Mouse (Mus musculus) kidney, adult 2 months (tissue): ENCODE results near the gene Sox4. TPM values are rescaled to one million over a fixed set of nuclear protein-coding genes. Genes with fewer than 3 reads are reported as not detected.
A peak's percentile ranks its signal among the peaks of the same experiment; 100 is the strongest.

Source experiments
- DNase-seq: peaks from one replicate; pipeline ENCODE4 v3.0.0; 2021
- H3K27ac ChIP-seq: fragments of 200-500 bp; 2 replicates; pipeline ENCODE4 v1.5.1; 2012; ENCODE audit warnings: low read depth, low read length, control low read depth, inconsistent platforms; ENCODE audit not compliant: insufficient read depth
- H3K27me3 ChIP-seq: fragments of 200-500 bp; replicated peaks from 2 replicates; pipeline ENCODE4 v1.6.1; 2012; ENCODE audit warnings: mild to moderate bottlenecking, moderate library complexity, low read length, inconsistent platforms; ENCODE audit not compliant: control insufficient read depth, insufficient read depth
- H3K36me3 ChIP-seq: fragments of 200-500 bp; 2 replicates; pipeline ENCODE4 v1.6.1; 2012; ENCODE audit warnings: mild to moderate bottlenecking, moderate library complexity, low read length, inconsistent platforms; ENCODE audit not compliant: control insufficient read depth, insufficient read depth
- H3K4me1 ChIP-seq: fragments of 200-500 bp; 2 replicates; pipeline ENCODE4 v1.6.1; 2011; ENCODE audit warnings: low read length; ENCODE audit not compliant: control insufficient read depth, insufficient read depth
- H3K4me3 ChIP-seq: fragments of 200-500 bp; 2 replicates; pipeline ENCODE4 v1.5.1; 2011; ENCODE audit warnings: mild to moderate bottlenecking, low read depth, low read length, control low read depth; ENCODE audit not compliant: insufficient read depth
- CTCF ChIP-seq: fragments of 200-500 bp; conservative IDR thresholded peaks from 2 replicates; pipeline ENCODE4 v1.5.1; 2011; ENCODE audit warnings: low read depth, mild to moderate bottlenecking, control low read depth, low read length, moderate library complexity, mixed read lengths; ENCODE audit not compliant: insufficient read depth, insufficient read length
- POLR2A ChIP-seq: fragments of 200-500 bp; IDR thresholded peaks from one replicate; pipeline ENCODE4 v1.6.1; 2011; ENCODE audit warnings: low read depth, low read length, control low read depth
- WGBS: fragments of 180-500 bp; shearing (Covaris S2); methylation state at CpG from one replicate; pipeline ENCODE4 v1.1.7; 2018; 5-methylcytosine and 5-hydroxymethylcytosine counted together
- polyA plus RNA-seq: library from polyadenylated mRNA; depleted of rRNA; stranded (reverse); fragments of >200 nt; gene quantifications from 2 replicates; pipeline ENCODE4 v1.2.3, GENCODE M21; 2012

Gene Sox4
- polyA plus RNA-seq, 1 experiment = 7.8 TPM

DNA sequence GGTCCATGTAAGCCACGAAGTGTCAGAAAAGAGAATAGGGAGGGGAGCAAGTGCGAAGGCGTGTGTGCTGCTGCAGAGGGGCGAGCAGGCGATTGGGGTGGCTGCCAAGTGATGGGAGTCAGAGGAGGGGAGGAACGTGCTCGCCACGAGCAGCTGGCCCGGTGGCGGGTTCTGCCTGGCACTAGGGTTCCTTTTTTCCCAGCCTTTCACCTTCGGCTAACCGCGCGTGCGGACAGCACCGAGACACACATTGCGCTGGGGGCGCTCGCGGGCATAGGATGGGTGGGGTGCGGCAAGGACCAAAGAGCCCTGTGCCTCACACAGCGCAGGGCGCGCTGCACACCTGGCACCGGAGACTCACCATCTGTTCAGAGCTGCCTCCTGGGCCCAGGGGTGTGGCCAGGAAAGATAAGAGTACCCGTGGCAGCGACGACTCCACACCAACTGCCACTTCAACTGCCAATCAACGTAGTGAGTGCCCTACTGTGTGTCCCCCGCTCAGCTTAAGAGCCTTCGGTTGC lies 6.0 kb upstream of the Sox4 start:
- DNase-seq = peak; percentile 88
- Histone ChIP-seq H3K27ac (no peak overlapping the region), H3K36me3 (no peaks in the 10 kb centered on the region), H3K4me1 (no peaks in the 10 kb centered on the region; the same call in 1 of the 2 replicates), H3K27me3 (no peaks in the 10 kb centered on the region), H3K4me3 (peak overlapping the region; percentile 84)
- TF ChIP-seq POLR2A = no peak
- TF ChIP-seq CTCF = peak; percentile 58
- WGBS = 2% methylated on average over 31 of the region's 31 CpGs

GRCm38 (mm10) chr13:28959068-28959440 lies 5.5 kb upstream of the Sox4 start:
- no peaks in the 10 kb centered on the region; the same call in 1 of the 2 replicates for H3K4me1 ChIP-seq
- no peaks in the 10 kb centered on the region for H3K27me3 ChIP-seq
- under 1% methylated on average over 17 of the region's 17 CpGs for WGBS
- TF ChIP-seq POLR2A = no peak
- no peak for TF ChIP-seq CTCF
- peak overlapping the region; percentile 89 for H3K27ac ChIP-seq
- H3K36me3 ChIP-seq = no peaks in the 10 kb centered on the region
- peak overlapping the region; percentile 84 for H3K4me3 ChIP-seq
- DNase-seq = no peak

DNA sequence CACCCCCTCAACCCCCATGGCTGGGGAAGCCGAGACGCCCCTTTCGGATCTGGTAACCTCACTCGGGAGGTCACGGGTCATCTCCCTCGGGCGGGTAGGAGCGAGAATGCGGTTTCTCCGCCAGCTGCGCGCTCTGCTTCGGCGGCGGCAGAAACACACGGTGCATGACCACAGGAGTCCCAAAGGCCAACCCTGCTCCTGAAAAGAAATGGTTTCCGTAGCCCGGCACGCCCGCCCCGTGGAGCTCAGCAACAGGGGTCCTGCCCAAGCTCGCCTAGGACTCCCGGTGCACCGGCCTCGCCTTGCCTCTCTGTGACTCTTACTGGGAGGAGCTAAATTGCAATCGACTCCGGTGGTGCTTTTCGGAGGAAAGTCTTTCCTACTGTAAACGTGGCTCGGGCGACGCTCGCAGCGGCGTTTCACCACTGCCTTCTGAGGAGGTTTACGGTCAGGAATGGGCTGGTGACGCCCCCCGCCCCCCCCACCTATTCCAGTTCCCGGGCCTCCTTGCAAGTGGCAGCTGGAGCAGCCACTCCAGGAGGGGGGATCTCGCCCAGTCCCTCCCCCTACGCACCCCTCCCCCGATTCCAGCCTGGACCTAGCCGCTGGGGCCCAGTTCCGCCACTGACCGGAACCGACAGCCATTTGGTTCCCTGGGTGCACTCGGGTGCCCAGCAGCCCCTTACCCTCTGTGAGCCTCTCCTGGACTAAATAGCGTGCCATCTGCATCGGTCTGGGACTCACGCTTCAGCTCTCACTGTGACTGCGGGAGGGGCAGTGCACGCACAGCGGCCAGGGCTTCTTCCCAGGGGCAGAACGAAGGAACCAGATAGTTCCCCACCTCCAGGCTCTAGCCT lies 4.9 kb upstream of the Sox4 start:
- Histone ChIP-seq H3K36me3 (no peaks in the 10 kb centered on the region), H3K4me1 (no peaks in the 10 kb centered on the region; the same call in 1 of the 2 replicates), H3K4me3 (peak overlapping the region; percentile 84), H3K27me3 (no peaks in the 10 kb centered on the region), H3K27ac (peak overlapping the region; percentile 89)
- DNase-seq = peak; percentile 79
- WGBS = under 1% methylated on average over 54 of the region's 54 CpGs
- peak; percentile 8 for TF ChIP-seq POLR2A
- TF ChIP-seq CTCF = no peak

DNA sequence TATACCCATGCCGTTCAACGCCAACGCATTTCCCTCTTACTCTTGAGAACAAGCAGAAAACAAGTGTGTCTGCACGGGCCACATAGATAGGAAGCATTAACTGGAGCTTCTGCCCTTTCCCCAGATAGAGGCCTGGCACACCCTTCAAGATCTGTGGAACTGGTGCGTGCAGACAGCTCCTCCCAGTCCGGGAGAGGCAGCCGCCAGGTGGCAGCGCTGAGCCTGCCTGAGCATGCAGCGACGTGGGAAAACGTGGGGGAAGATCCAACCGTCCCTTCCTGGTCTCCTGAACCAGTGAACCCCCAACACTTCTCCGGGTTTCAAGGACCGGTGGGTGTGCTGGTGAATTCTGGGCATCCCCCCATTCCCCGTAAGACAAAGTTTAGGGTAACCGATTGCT lies 4.3 kb upstream of the Sox4 start:
- Histone ChIP-seq H3K4me3 (peak overlapping the region; percentile 84), H3K36me3 (no peaks in the 10 kb centered on the region), H3K4me1 (no peaks in the 10 kb centered on the region; the same call in 1 of the 2 replicates), H3K27me3 (no peaks in the 10 kb centered on the region), H3K27ac (no peak overlapping the region)
- DNase-seq = peak; percentile 96
- TF ChIP-seq CTCF = peak; percentile 98
- no peak for TF ChIP-seq POLR2A
- 4% methylated on average over 16 of the region's 16 CpGs for WGBS

DNA sequence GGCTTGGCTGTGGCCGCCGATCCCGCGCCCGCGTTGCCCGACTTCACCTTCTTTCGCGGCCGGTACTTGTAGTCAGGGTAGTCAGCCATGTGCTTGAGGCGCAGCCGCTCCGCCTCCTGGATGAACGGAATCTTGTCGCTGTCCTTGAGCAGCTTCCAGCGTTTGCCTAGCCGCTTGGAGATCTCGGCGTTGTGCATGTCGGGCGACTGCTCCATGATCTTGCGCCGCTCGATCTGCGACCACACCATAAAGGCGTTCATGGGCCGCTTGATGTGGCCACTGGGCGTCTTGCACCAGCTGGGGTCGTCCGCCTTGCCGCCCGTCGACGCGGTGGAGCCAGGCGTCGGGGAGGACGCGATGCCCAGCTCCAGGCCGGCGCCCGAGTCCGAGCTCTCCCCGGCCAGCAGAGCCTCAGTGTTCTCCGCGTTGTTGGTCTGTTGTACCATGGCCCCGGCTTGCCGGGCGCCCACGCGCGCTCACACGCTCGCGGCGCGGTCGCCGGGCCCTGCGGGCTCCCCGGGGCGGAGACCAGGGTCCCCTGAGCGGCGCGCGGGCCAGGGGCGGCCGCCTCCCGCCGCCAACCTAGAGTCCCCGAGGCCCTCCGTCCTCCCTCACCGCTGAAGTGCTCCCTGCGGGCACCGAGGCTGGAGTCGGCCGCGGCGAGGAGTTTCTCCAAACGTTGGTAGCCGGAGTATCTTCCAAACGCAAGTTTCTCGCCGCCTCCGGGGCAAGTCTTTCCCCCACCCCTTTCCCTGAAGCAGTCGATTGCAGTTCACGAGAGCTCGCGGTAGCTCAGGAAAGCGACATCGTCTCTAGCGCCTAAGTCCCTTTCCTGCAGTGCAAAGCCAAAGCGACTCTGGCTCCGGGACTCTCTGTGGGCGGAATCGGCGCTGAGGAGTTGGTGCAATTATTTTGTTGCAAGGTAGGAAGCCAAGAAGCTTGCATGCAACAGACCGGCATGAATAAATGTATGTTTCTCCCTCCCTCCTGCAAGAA lies 639 bp downstream of the Sox4 start:
- TF ChIP-seq CTCF = no peak
- TF ChIP-seq POLR2A = no peak
- Histone ChIP-seq H3K36me3 (no peaks in the 10 kb centered on the region), H3K4me1 (no peaks in the 10 kb centered on the region; the same call in 1 of the 2 replicates), H3K4me3 (peak overlapping the region; percentile 89), H3K27ac (peak overlapping the region; percentile 89), H3K27me3 (no peaks in the 10 kb centered on the region)
- peak; percentile 72 for DNase-seq
- WGBS = under 1% methylated on average over 98 of the region's 98 CpGs

- Histone ChIP-seq H3K27me3 (no peaks in the 10 kb centered on the region), H3K36me3 (no peaks in the 10 kb centered on the region), H3K4me1 (no peaks in the 10 kb centered on the region), H3K4me3 (peak overlapping the region; percentile 89), H3K27ac (peak overlapping the region; percentile 89)
- DNase-seq = peak; percentile 38
- 1% methylated on average over 91 of the region's 92 CpGs for WGBS
- TF ChIP-seq POLR2A (no peak), CTCF (no peak)
Measured at GRCm38 (mm10) chr13:28951691-28952575, 1.6 kb downstream of the Sox4 start.
